Mouse (Mus musculus): ENCODE measurements around the gene Gm28308.

DNA sequence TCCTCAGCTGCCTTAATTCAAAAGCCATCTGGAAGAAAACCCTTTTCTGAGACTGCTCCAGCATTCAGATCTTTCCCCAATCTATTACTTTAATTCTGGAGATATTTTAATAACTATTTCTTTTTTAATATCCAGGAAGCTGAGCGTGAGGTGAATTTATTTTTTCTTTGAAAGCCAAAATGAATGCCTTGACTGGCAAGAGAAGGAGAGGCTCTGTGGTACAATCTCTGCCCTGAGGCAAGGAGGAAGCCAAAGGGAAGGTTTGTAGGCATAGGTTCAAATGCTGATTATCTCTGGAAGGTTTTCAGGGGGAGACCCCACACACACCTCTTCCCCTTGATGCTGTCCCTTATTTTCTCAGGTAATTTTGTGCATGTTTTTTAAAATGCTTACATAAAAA, 46.0 kb downstream of the Gm28308 start:
- TF ChIP-seq POLR2A (IDR thresholded peaks at IDR 0.05; ENCODE audit: extremely low read depth, insufficient read depth, low read length): no peak
- no peak for TF ChIP-seq CTCF (IDR thresholded peaks at IDR 0.05; ENCODE audit: extremely low read depth, insufficient read depth, low read length)
